Mouse (Mus musculus): ENCODE measurements around the gene Cep85l. TPM values are rescaled to one million over a fixed set of nuclear protein-coding genes. Genes with fewer than 3 reads are reported as not detected.

Gene Cep85l
- total RNA-seq, 2 experiments from 2014 or later, result 19.5 to 22.2 TPM

DNA sequence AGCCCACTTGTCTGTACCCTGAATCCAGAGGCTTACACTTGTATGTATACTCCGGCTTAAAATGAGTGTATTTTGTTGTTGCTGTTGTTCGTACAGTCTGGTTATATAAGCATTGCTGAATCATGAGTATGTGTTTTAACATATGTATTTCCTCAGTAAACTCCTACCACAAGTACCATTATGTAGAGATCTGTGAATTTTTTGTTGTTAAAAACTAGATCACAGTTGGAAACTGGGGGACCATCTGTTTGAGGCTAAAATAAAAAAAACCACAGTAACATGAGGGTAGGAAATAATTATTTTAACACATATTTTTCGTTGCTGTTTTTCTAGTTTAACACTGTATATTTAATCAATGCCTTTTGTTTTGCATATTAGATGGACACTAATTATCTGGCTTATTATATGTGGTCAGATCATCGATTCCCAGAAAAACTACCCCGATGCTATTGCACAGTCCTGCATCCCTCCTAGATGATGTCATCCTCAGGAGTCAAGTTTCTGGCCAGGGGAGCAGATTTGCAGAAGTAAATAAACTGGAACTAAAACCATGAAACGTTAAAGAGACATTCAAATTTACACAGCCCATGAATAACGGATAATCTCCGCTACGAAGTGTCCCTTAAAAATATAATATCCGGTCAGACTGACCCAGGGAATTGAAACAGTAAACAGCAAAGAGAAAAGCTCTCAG lies 18.2 kb upstream of the Cep85l start:
- no peak for DNase-seq (ENCODE audit: low spot score in 2 of 2)

DNA sequence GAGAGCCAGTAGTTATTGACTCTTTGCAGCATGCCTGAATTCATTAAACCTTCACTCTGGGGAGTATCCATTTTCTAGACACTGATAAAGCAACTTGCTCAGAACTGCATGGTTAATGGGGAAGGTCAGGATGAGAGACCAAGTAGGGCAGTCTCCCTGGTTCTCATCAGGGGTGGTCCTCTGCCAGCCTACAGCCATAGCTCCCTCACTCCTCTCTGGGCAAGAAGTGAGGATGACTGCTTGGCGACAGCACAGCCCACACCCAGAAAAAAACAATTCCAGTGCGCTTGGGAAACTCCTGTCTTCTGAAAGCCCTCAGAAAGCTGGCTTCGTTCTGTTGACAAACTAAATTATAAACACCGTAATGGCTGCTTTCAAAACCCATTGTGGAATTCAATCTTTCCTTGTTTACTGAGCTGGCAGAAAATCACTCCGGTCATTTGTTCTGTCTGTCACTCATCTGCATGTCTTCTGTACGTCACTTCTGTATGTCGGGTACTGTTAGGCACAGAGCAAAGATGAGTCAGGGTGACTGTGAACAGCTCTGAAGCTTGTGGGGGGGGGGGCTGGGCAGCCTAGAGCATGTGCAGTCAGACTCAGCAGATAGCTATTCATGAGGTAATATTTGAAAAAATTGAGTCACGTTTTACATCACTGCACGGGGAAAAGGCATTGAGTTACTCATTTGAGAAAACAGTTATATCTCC lies 15.3 kb upstream of the Cep85l start:
- DNase-seq (ENCODE audit: low spot score in 2 of 2), result no peak

DNA sequence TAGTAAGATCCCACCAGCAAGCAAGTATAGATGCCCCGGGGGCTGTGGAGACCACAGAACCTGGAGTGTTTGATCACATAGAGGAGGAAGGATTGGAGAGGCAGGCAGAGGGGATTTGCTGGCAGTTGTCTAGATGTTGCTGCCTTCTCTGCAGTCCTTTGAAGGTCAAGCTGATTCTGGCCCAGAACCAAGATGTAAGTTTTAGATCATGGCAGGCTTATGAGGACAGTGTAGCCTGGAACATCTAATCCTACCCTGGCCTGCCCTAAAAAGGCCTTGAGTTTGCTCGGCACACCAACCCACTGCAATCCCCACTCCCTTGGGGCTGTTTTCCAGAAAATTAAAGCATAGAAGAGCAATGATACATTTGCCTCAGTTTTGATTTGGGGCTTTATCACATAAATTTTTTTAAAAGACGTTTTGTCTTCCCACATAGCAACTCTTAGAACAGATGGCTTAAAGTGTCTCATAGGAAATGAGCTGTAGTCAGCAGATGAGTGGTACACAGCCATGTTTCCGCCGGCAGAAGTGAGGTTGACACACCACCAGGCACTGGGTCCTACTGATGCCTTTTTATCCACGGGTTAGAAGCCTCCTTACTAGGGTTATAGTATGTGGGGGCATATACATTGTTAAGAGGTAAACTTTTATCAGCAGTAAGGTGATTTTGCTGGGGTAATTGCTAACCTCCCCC lies 8.6 kb upstream of the Cep85l start:
- DNase-seq (ENCODE audit: low spot score in 2 of 2), result peak in 1 of 2 experiments; percentile 35

DNA sequence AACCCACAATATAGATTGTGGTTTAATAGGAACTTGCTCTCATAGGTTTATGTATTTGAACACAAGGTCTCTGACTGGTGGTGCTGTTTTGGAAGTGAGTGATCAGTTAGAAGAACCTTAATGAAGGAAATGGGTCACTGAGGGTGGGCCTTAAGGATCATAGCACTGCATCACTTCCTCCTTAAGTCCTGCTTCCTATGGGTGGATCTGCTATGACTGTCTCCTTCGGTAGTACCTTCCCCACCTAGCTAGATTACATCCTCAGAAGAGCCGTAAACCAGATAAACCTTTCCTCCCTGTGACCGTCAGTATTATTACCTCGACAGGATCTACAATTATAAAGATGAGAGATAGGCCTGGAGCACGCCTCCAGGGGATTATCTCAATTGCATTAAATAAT lies 5.7 kb upstream of the Cep85l start:
- DNase-seq (ENCODE audit: low spot score in 2 of 2), result no peak

DNA sequence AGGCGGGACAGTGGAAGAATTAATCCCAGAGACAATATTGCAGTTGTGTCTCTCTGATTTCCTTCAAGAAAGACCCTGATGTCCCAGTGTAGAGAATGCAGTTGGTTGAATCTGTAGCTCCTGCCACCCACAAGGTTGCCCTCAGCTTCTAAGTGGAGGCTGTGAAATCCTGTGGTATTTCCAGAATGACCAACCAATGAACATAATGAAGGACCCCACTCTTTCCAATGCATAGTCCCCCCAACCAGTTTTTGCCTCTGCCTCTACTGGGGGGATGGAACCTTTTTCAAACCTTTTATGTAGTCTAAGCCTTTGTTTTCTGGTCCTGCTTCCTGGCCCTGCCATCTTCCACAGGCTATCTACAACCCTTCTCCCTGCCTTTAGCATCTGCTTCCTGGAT lies 5.1 kb upstream of the Cep85l start:
- DNase-seq (ENCODE audit: low spot score in 2 of 2), result no peak

DNA sequence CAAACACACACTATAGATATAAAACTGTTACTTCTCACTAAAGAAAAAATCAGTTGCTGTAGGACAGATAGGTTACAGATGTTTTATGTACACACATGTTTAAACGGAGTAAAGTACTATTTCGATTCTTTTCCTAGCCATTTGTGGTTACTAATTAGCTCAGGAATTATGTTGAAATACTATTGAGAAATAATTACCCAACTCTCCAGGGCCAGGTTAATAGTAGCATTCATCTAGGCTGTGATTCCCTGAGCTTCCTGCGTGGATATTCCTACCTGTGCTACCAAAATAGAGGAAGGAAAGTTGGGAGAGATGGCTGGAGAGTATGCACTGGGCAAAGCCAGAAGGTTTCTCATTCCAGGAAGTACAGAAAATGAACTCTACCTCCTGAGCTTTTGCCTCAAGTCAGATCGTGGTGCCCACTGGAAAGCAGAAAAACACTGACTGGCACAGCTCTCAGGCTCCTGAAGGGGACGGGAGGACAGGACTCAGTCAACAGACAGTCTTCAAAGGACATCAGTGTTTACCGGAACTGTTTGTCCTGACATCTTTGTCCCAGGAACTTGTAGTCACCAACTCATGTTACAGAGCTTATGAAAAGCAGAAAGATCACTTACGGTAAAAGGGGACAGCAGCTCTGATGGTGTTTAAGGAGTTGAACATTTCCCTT lies 3.1 kb upstream of the Cep85l start:
- no peak for DNase-seq (ENCODE audit: low spot score in 2 of 2)

DNA sequence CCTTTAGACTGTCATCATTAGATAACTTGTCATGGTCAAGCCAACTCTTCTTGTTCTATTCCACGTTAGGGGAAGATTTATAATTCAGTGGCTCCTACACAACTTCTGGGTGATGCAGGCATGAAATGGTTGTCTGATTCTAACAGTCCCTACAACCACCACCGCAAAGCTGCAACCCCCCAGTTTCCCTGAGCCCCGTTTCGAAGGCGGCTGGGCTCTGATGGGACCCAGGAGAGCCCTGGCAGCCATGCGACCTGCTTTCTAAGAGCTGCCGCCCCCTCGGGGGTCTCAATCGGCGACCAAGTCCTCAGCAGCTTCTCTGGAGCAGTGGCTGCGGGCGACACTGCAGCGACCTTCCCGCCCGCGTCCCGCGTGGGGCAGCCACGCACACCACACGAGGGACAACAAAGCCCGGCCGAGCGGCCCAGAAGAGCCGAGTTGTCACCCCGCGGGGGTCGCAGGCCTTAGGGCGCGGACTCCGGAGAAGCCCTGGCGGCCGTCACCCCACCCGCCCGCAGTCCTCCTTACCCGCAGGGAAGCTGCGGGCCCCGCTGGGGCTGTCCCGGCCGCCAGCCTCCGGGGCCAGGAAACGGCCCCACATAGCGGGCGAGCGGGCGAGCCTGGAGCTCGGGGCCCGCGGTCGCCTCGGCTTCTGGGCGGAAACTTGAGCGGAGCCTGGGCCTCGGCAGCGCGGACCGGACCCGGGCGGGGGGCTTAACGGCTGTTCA lies 602 bp downstream of the Cep85l start:
- peak; percentile 41 to 59 for DNase-seq (ENCODE audit: low spot score in 2 of 2)

DNA sequence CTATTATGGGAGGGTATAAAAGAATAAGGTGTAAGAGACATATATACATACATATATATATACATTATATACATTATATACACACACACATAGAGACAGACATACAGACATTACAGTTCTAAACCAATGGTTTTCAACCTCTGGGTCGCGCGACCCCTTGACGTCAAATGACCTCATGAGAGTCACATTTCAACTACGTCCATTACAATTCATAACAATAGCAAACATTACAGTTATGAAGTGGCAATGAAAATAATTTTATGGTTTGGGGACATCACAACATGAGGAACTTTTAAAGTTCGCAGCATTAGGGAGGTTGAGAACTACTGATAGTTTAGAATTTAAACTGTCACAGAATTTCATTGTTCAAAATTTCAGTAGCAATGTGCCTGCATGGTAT lies 1.5 kb downstream of the Cep85l start:
- no peak for DNase-seq (ENCODE audit: low spot score in 2 of 2)

DNA sequence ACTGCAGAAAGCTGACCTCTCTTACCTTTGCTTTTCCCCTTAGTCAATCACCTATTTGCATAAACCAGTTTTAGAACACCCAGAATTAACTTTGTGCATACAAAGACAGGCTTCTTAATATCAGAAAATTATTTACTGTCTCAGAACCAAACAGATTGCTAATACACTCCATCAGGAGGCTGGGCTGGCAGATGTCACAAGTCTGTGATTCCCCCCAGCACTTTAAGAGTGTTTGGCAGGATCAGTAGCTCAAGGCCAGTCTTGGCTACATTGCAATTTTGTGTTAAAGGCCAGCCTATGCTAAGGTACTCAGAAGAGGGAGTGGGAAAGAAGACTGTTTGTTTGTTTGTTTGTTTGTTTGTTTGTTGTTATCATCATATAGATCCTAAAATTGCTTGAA lies 2.7 kb downstream of the Cep85l start:
- DNase-seq (ENCODE audit: low spot score in 2 of 2), result no peak

DNA sequence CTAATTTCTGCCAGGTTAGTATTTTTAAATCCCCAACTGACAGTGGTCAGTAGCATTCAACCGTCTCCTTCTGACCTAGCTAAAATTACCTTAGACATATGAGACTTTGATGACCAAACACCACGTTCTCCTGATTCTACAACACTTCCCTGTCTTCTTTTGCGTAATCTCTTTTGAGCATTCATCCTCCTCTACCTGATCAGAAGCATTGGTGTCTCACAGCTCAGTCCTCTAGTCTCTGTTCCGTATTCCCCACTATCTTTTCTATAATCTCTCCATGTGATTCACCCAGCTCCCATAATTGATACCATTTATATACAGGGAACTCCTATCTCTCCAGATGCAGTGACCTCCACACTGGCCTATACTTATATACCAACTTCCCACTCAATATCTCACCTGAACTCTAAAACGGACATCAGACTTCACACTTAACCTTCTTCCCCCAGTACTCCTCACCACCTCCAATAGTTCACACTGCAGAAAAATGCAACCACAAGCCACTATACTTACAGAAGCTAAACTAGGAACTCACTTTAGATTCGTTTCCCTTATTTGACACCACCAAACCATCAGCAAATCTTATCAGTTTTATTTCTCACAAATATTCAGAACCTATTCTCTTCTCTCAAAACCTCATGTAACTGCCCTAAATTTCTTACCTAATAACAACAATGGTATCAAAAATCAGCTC lies 5.7 kb downstream of the Cep85l start:
- no peak for DNase-seq (ENCODE audit: low spot score in 2 of 2)

DNA sequence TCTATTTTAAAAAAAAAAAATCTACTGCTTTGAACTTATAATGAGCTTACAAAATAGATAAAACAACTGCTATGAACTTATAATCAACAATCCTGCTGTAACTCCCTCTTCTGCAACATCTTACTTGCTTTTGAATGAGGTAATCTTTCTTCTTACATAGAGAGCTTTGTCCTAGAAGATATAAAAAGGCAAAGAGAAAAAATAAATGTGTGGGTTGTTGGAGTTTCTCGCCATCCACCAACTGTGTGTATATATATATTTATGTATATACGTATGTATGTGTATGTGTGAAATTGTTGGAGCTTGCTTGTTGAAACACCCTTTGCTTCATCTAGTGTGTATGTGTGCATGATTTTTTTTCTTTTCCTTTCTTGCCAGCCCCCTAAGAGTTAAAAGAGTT lies 12.5 kb downstream of the Cep85l start:
- DNase-seq (ENCODE audit: low spot score in 2 of 2), result no peak

DNA sequence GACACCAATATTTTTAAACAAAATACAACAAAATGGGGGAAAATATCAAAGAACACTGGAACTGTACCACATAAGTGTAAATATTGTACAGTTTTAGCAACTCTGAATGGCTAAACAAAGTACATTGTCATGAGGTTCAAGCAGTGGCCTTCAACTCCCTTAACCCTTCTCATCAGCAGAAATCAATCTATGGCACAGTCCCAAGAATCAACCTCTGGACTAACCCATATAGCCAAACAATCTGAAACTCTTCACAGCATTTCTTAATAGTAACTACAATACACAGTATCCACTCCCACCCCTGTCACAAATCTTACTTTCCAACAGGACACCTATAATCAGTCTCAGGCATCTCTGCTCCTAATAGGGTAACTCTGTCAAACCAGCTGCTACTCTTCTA lies 15.4 kb downstream of the Cep85l start:
- DNase-seq (ENCODE audit: low spot score in 2 of 2), result no peak

DNA sequence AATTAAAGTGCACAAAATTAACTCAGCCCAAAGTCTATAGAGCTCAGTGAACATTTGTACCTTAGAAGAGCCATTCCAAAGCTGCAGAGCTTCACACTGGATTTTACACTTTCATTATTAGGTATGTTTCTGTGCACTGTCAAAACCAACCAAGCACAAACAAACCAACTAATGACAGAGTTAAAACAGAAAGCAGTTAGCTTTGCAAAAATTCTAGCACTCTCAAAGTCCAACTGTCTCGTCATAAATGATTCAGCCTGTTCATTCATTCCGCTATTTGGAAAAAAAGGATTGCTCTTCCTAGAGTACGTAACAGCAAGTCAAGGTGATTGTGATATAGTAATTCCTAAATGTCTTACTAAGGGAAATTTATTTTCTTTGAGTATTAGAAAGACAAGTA lies 20.7 kb downstream of the Cep85l start:
- no peak for DNase-seq (ENCODE audit: low spot score in 2 of 2)

DNA sequence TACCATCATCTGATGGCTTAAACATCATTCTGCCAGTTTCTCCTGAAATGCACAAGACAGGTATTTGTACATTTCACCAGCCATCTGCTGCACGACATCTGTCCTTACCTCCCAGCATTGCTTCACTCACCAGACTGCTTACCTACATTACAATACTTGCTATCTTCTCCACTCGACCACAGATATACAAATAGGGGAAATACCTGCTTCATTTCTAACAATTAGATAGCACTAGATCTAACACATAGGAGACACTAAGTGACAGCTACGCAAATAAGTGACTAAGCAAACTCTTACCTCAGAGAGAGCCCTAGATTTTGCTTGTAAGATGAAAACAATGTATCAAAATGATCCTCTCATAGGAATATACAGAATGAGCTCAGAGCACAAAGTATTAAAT lies 26.1 kb downstream of the Cep85l start:
- no peak for DNase-seq (ENCODE audit: low spot score in 2 of 2)

DNA sequence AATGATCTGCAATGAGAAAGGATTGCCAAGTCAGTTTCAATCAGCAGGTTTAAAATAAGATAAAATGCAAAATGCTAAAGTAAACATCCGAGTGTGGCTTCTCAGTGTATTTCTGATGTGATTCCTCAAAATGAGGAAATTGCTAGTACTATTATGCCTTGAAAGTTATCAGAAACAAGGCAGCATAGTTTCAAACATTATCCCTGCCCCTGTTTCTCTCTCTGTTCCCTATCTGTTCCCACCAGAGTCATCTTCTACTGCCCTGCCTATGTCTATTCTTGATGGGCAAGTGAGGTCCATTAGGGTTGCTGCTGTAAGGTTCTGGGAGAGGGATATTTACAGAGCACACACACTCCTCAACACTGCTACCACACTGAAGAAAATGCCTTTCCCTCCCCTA lies 30.5 kb downstream of the Cep85l start:
- DNase-seq (ENCODE audit: low spot score in 2 of 2), result no peak

DNA sequence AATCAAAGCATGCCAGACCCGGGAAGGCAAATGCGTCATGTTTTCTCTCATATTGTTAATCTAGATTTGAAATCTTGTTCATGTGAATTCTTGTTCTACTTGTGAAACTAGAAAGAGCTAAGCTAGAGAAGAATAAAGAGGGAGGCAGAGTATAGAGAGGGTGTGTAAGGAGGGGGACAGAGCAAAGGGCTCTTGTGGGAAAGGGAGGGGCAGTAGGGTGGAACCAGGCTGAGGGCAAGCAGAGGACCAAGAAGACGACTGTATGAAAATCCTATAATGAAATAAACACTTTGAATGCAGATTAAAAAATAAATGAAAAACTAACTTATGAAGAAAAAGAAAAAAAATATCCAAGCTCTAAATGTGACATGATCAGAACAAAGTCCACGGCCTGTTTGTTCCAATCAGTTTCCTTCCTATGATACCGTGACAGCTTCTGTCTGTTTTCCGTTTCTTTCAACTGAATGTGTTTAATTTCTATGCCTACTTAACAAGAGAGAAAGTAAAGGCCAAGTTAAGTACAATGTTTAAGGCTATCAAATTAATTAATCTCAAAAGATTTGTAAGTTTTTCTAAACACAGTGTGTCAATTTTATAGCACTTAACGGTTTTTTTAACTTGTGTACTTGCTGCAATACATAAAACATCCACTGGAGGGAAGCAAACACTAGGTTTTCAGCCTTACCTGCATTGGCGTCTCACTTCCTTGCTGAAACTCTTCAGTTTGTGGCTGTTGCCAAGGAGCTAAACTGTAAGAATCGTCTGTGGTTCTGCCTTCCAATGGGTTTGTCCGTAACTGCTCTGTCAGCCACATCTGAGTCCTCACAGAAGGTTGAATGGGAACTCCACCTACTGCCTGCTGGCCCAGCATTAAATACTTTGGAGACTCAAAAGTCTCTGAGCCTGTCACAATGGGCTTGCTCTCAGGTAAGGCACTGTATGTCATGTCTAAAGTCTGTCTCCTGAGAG lies 31.7 kb downstream of the Cep85l start:
- DNase-seq (ENCODE audit: low spot score in 2 of 2), result peak; percentile 28 to 83

DNA sequence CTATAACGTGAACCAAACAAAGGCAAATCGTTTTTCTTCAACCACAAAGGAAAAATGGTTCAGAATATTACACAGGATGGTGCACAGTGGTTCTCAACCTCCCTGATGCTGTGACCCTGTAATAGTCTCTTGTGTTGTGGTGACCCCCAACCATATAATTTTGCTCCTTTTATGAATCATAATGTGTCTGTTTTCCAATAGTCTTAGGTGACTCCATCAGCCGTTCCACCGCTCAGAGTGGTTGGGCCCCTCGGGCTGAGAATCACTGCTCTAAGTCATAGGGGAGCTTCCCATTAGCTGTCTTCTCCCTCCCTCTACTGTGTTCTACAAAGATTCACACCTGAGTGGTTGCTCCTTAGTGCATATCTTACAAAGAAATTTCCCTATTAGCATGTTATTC lies 32.8 kb downstream of the Cep85l start:
- no peak for DNase-seq (ENCODE audit: low spot score in 2 of 2)

DNA sequence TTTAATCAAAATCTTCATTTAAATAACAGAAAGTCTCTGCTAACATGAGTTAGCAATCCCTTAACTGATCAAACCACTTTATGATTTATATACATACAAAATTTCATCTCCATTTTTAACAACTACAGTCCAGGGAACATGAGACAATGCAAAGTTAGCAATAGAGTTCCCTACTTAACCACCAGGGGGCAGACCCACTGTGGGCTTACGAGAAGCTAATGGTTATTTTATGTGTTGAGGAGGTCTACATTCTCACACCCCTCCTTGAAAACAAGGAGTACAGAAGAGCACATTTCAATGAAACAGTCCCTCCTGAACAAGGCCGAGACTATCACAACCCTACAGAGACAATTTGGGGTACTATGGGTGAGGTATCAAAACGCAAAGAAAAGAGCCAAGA lies 33.2 kb downstream of the Cep85l start:
- peak in 1 of 2 experiments; percentile 60 for DNase-seq (ENCODE audit: low spot score in 2 of 2)

DNA sequence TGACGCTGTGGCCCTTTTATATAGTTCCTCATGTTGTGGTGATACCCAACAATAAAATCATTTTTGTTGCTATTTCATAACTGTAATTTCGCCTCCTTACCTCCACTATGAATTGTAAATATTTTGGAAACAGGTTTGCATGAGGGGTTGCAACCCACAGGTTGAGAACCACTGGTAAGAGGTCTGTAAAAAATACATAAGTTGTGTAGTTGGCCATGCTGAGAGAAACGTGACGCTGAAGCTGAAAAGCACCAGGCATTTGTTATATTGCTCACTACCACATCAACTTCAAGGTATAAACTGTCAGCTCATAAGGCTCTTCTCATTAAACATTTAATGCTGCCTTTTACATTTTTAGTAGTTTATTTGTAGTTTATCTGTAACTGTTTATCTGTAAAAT lies 34.2 kb downstream of the Cep85l start:
- no peak for DNase-seq (ENCODE audit: low spot score in 2 of 2)
